Mouse (Mus musculus) spleen, adult 2 months (tissue): ENCODE measurements at regions not wholly inside any gene's neighbourhood (a gene's known extent, or its start where the extent isn't known, plus 50 kb on each side); places are given as distances from the start of the nearest gene placed in this dataset.
A peak's percentile ranks its signal among the peaks of the same experiment; 100 is the strongest.

Experiments
- DNase-seq, 2 experiments: peaks; one replicate each; pipeline versions ENCODE4 v3.0.0 to v3.0.0-alpha.2; 2012 to 2021; ENCODE audit warnings: low spot score in 2 of 2, low read depth in 1 of 2
- H3K27ac ChIP-seq: fragments of 200-500 bp; 2 replicates; pipeline ENCODE4 v1.5.1; 2012; ENCODE audit warnings: low read length, inconsistent platforms; ENCODE audit not compliant: insufficient read depth
- H3K27me3 ChIP-seq: fragments of 200-500 bp; 2 replicates; pipeline ENCODE4 v1.6.1; 2012; ENCODE audit warnings: mild to moderate bottlenecking, moderate library complexity, low read length, inconsistent platforms; ENCODE audit not compliant: control insufficient read depth, insufficient read depth
- H3K36me3 ChIP-seq: fragments of 200-500 bp; 2 replicates; pipeline ENCODE4 v1.6.1; 2012; ENCODE audit warnings: mild to moderate bottlenecking, low read length, inconsistent platforms; ENCODE audit not compliant: control insufficient read depth, insufficient read depth
- H3K4me1 ChIP-seq: fragments of 200-500 bp; 2 replicates; pipeline ENCODE4 v1.6.1; 2011; ENCODE audit warnings: inconsistent platforms; ENCODE audit not compliant: control insufficient read depth, insufficient read depth, insufficient read length
- H3K4me3 ChIP-seq: fragments of 200-500 bp; 2 replicates; pipeline ENCODE4 v1.5.1; 2011; ENCODE audit warnings: mild to moderate bottlenecking, inconsistent platforms; ENCODE audit not compliant: insufficient read depth, insufficient read length; ENCODE audit errors: extremely low read depth
- CTCF ChIP-seq: fragments of 200-500 bp; IDR thresholded peaks from 2 replicates; pipeline ENCODE4 v1.5.1; 2011; ENCODE audit warnings: mild to moderate bottlenecking, inconsistent platforms; ENCODE audit not compliant: insufficient read depth, insufficient read length, insufficient replicate concordance; ENCODE audit errors: extremely low read depth
- POLR2A ChIP-seq: fragments of 200-500 bp; IDR thresholded peaks from 2 replicates; pipeline ENCODE4 v1.6.1; 2011; ENCODE audit warnings: low read depth, low read length, inconsistent platforms
- WGBS: fragments of 180-500 bp; shearing (Covaris S2); methylation state at CpG from one replicate; pipeline ENCODE4 v1.1.7; 2018; 5-methylcytosine and 5-hydroxymethylcytosine counted together

- Histone ChIP-seq H3K27ac (no peak overlapping the region), H3K4me3 (no peak overlapping the region), H3K27me3 (no peaks in the 10 kb centered on the region), H3K4me1 (no peaks in the 10 kb centered on the region), H3K36me3 (no peaks in the 10 kb centered on the region)
- 55% methylated on average over 7 of the region's 7 CpGs for WGBS
- TF ChIP-seq POLR2A (no peak), CTCF (no peak)
- DNase-seq, result no peak
These were observed 192.6 kb downstream of the Hlx start for GRCm38 (mm10) chr1:184539818-184540217.

GRCm38 (mm10) chr1:184536311-184537200 lies 195.9 kb downstream of the Hlx start:
- no peaks in the 10 kb centered on the region for H3K4me1 ChIP-seq
- H3K27me3 ChIP-seq, result no peaks in the 10 kb centered on the region
- DNase-seq, result peak in 1 of 2 experiments; percentile 2
- 67% methylated on average over 11 of the region's 11 CpGs for WGBS
- peak overlapping the region; percentile 55 for H3K27ac ChIP-seq
- H3K4me3 ChIP-seq, result no peak overlapping the region
- no peaks in the 10 kb centered on the region for H3K36me3 ChIP-seq
- TF ChIP-seq POLR2A (no peak), CTCF (no peak)

GRCm38 (mm10) chr1:184535691-184536090 lies 196.7 kb downstream of the Hlx start:
- Histone ChIP-seq H3K36me3 (no peaks in the 10 kb centered on the region), H3K4me1 (no peaks in the 10 kb centered on the region), H3K27me3 (no peaks in the 10 kb centered on the region), H3K27ac (peak overlapping the region; percentile 55; the same call in 1 of the 2 replicates), H3K4me3 (no peak overlapping the region)
- DNase-seq, result no peak
- TF ChIP-seq CTCF, result no peak
- TF ChIP-seq POLR2A, result no peak
- WGBS, result 52% methylated on average over 3 of the region's 3 CpGs

GRCm38 (mm10) chr1:184534511-184534910 lies 197.9 kb downstream of the Hlx start:
- Histone ChIP-seq H3K4me1 (no peaks in the 10 kb centered on the region), H3K27me3 (no peaks in the 10 kb centered on the region), H3K36me3 (no peaks in the 10 kb centered on the region), H3K27ac (no peak overlapping the region), H3K4me3 (no peak overlapping the region)
- WGBS, result 88% methylated on average over 4 of the region's 4 CpGs
- TF ChIP-seq CTCF (no peak), POLR2A (no peak)
- no peak for DNase-seq

GRCm38 (mm10) chr1:184533870-184534269 lies 198.5 kb downstream of the Hlx start:
- H3K36me3 ChIP-seq, result no peaks in the 10 kb centered on the region
- no peak for DNase-seq
- WGBS, result 69% methylated on average over 5 of the region's 5 CpGs
- no peak overlapping the region for H3K27ac ChIP-seq
- H3K27me3 ChIP-seq, result no peaks in the 10 kb centered on the region
- TF ChIP-seq CTCF, result no peak
- no peak for TF ChIP-seq POLR2A
- H3K4me3 ChIP-seq, result no peak overlapping the region
- H3K4me1 ChIP-seq, result no peaks in the 10 kb centered on the region

- Histone ChIP-seq H3K27me3 (no peaks in the 10 kb centered on the region), H3K36me3 (no peaks in the 10 kb centered on the region), H3K27ac (no peak overlapping the region), H3K4me3 (no peak overlapping the region), H3K4me1 (no peaks in the 10 kb centered on the region)
- WGBS, result 89% methylated on average over 8 of the region's 8 CpGs
- no peak for DNase-seq
- TF ChIP-seq CTCF, result no peak
- TF ChIP-seq POLR2A, result no peak
These were observed 199.8 kb downstream of the Hlx start for GRCm38 (mm10) chr1:184532488-184533055.

- Histone ChIP-seq H3K4me1 (no peaks in the 10 kb centered on the region), H3K36me3 (no peaks in the 10 kb centered on the region), H3K27ac (no peak overlapping the region), H3K4me3 (no peak overlapping the region), H3K27me3 (no peaks in the 10 kb centered on the region)
- no peak for DNase-seq
- 77% methylated on average over 3 of the region's 3 CpGs for WGBS
- TF ChIP-seq POLR2A (no peak), CTCF (no peak)
These were observed 201.7 kb downstream of the Hlx start for GRCm38 (mm10) chr1:184530606-184531320.
